Mouse (Mus musculus) heart, embryonic 14.5 days (tissue): ENCODE results near the gene Hmox2. TPM values are rescaled to one million over a fixed set of nuclear protein-coding genes. Genes with fewer than 3 reads are reported as not detected.

Experiments used
- ATAC-seq: fragments of 200-750 bp; cut with Nextera tagmentation; 2 replicates; pipeline ENCODE4 v1.8.0; 2017; ENCODE audit warnings: low read depth, moderate TSS enrichment; ENCODE audit not compliant: insufficient number of reproducible peaks, insufficient read depth, low FRiP score
- H3K27ac ChIP-seq, 2 experiments: fragments of 200-500 bp in 1 of 2; fragments of 300-500 bp in 1 of 2; sonication (generic) in 1 of 2; replicated peaks in 1 of 2; 2 replicates each; pipeline ENCODE4 v1.5.1; 2012 to 2014; ENCODE audit warnings: low read depth in 2 of 2, low read length in 2 of 2, control low read depth in 1 of 2, mild to moderate bottlenecking in 1 of 2, mixed read lengths in 1 of 2; ENCODE audit not compliant: control insufficient read depth in 1 of 2, insufficient read depth in 1 of 2
- H3K27me3 ChIP-seq: fragments of 300-500 bp; sonication (generic); 2 replicates; pipeline ENCODE4 v1.6.1; 2014; ENCODE audit warnings: mild to moderate bottlenecking, low read length, control low read depth; ENCODE audit not compliant: control insufficient read depth, insufficient read depth
- H3K36me3 ChIP-seq: fragments of 300-500 bp; sonication (generic); 2 replicates; pipeline ENCODE4 v1.6.1; 2014; ENCODE audit warnings: mild to moderate bottlenecking, control low read depth, low read length, mixed read lengths; ENCODE audit not compliant: control insufficient read depth, insufficient read depth
- H3K4me1 ChIP-seq, 2 experiments: fragments of 200-500 bp in 1 of 2; fragments of 300-500 bp in 1 of 2; sonication (generic) in 1 of 2; 2 replicates each; pipeline ENCODE4 v1.6.1; 2012 to 2014; ENCODE audit warnings: low read length in 2 of 2, control low read depth in 1 of 2, mixed read lengths in 1 of 2; ENCODE audit not compliant: control insufficient read depth in 2 of 2, insufficient read depth in 2 of 2
- H3K4me2 ChIP-seq: fragments of 300-500 bp; sonication (generic); 2 replicates; pipeline ENCODE4 v1.6.1; 2014; ENCODE audit warnings: mild to moderate bottlenecking, low read length
- H3K4me3 ChIP-seq, 2 experiments: fragments of 200-500 bp in 1 of 2; fragments of 300-500 bp in 1 of 2; sonication (generic) in 1 of 2; 2 replicates each; pipeline ENCODE4 v1.5.1; 2012 to 2014; ENCODE audit warnings: low read length in 2 of 2, mild to moderate bottlenecking in 2 of 2, control low read depth in 1 of 2, low read depth in 1 of 2, moderate library complexity in 1 of 2; ENCODE audit not compliant: control insufficient read depth in 1 of 2, insufficient read depth in 1 of 2
- H3K9ac ChIP-seq: fragments of 300-500 bp; sonication (generic); 2 replicates; pipeline ENCODE4 v1.6.1; 2014; ENCODE audit warnings: mild to moderate bottlenecking, low read length
- H3K9me3 ChIP-seq: fragments of 300-500 bp; sonication (generic); 2 replicates; pipeline ENCODE4 v1.6.1; 2016; ENCODE audit warnings: low read length, control low read depth; ENCODE audit not compliant: control insufficient read depth
- WGBS: fragments of 180-500 bp; shearing (Covaris S2); extraction: QIAGEN DNeasy Blood & Tissue Kit; methylation state at CpG from one replicate; pipeline ENCODE4 v1.1.7; 2014; 5-methylcytosine and 5-hydroxymethylcytosine counted together
- polyA plus RNA-seq: library from polyadenylated mRNA; unstranded; fragments of >200 nt; fragmentation: Nextera tagmentation; extraction: Ambion mirVana; gene quantifications from 2 replicates; pipeline ENCODE4 v1.2.1, GENCODE M21; 2014

Hmox2 gene
- polyA plus RNA-seq, 1 experiment from 2014 or later = 103 TPM

- H3K36me3 ChIP-seq = peaks cover 52% of the 10 kb centered on the region
- no peak overlapping the region for H3K4me2 ChIP-seq
- ATAC-seq = no peak
- H3K27ac ChIP-seq = no peak overlapping the region
- no peaks in the 10 kb centered on the region for H3K4me1 ChIP-seq
- no peak overlapping the region for H3K4me3 ChIP-seq
- H3K9me3 ChIP-seq = no peaks in the 10 kb centered on the region
- WGBS = 77% methylated on average over 17 of the region's 17 CpGs
- no peak overlapping the region for H3K9ac ChIP-seq
- H3K27me3 ChIP-seq = no peaks in the 10 kb centered on the region
Measured at GRCm38 (mm10) chr16:4713861-4714710, 12.1 kb upstream of the Hmox2 start.

GRCm38 (mm10) chr16:4717866-4718265 lies 8.3 kb upstream of the Hmox2 start:
- Histone ChIP-seq H3K4me2 (peak overlapping the region; percentile 73), H3K27me3 (no peaks in the 10 kb centered on the region), H3K27ac (no peak overlapping the region), H3K4me3 (peak overlapping the region in 1 of 2 experiments; percentile 56; a peak in 1 of 4 replicates), H3K36me3 (peaks cover 27% of the 10 kb centered on the region), H3K4me1 (no peaks in the 10 kb centered on the region), H3K9me3 (no peaks in the 10 kb centered on the region), H3K9ac (0 out of 2 replicates have a peak overlapping the region, but pooled peaks have one; percentile 75)
- WGBS = 85% methylated on average over 3 of the region's 3 CpGs
- no peak for ATAC-seq

GRCm38 (mm10) chr16:4718753-4719518 lies 7.2 kb upstream of the Hmox2 start, which contains the start of gene Nmral1:
Gene Nmral1 (minus strand): TSS chr16:4719356.
- WGBS = 16% methylated on average over 33 of the region's 33 CpGs

GRCm38 (mm10) chr16:4722128-4722914 lies 3.8 kb upstream of the Hmox2 start:
- Histone ChIP-seq H3K4me1 (peaks cover 0 to 6% of the 10 kb centered on the region in 2 experiments; a peak in 1 of 4 replicates), H3K4me2 (no peak overlapping the region), H3K27ac (0 out of 4 replicates have a peak overlapping the region, but pooled peaks of 1 of the 2 experiments have one; percentile 11), H3K4me3 (no peak overlapping the region), H3K36me3 (no peaks in the 10 kb centered on the region), H3K27me3 (no peaks in the 10 kb centered on the region), H3K9me3 (no peaks in the 10 kb centered on the region), H3K9ac (no peak overlapping the region)
- no peak for ATAC-seq
- WGBS = 70% methylated on average over 7 of the region's 7 CpGs

More at GRCm38 (mm10) chr16:4718753-4719518, 7.2 kb upstream of the Hmox2 start, which contains the start of gene Nmral1:
- H3K36me3 ChIP-seq = peaks cover 22% of the 10 kb centered on the region
- peak; percentile 63 for ATAC-seq
- no peaks in the 10 kb centered on the region for H3K9me3 ChIP-seq
- peak within 1 kb of the TSS; percentile 73 for H3K4me2 ChIP-seq
- no peaks in the 10 kb centered on the region for H3K27me3 ChIP-seq
- peak within 1 kb of the TSS; percentile 75 for H3K9ac ChIP-seq
- peak within 1 kb of the TSS; percentile 56 to 80; a peak in 3 of 4 replicates for H3K27ac ChIP-seq
- H3K4me1 ChIP-seq = no peaks in the 10 kb centered on the region
- peak within 1 kb of the TSS; percentile 56 to 86 for H3K4me3 ChIP-seq

GRCm38 (mm10) chr16:4722915-4723209 lies 3.3 kb upstream of the Hmox2 start:
- H3K9ac ChIP-seq = no peak overlapping the region
- no peak overlapping the region for H3K27ac ChIP-seq

GRCm38 (mm10) chr16:4725266-4725665 lies 895 bp upstream of the Hmox2 start:
- H3K36me3 ChIP-seq = no peaks in the 10 kb centered on the region
- H3K4me1 ChIP-seq = peaks cover 0 to 23% of the 10 kb centered on the region in 2 experiments; a peak in 1 of 4 replicates
- H3K9me3 ChIP-seq = no peaks in the 10 kb centered on the region
- H3K27ac ChIP-seq = no peak overlapping the region
- 71% methylated on average over 4 of the region's 4 CpGs for WGBS
- no peak overlapping the region for H3K9ac ChIP-seq
- no peak overlapping the region for H3K4me3 ChIP-seq
- no peak for ATAC-seq
- no peaks in the 10 kb centered on the region for H3K27me3 ChIP-seq
- H3K4me2 ChIP-seq = no peak overlapping the region

More at GRCm38 (mm10) chr16:4722915-4723209, 3.3 kb upstream of the Hmox2 start:
- Histone ChIP-seq H3K9me3 (no peaks in the 10 kb centered on the region), H3K4me2 (no peak overlapping the region), H3K4me1 (peaks cover 0 to 11% of the 10 kb centered on the region in 2 experiments; a peak in 1 of 4 replicates), H3K36me3 (no peaks in the 10 kb centered on the region), H3K4me3 (no peak overlapping the region), H3K27me3 (no peaks in the 10 kb centered on the region)
- ATAC-seq = no peak
- WGBS = 45% methylated on average over 3 of the region's 3 CpGs
